Mouse (Mus musculus) cerebellum, adult 9-11 months (tissue): Measurements from ENCODE around the gene Top2a.

Experiments
- DNase-seq: peaks from one replicate; pipeline ENCODE4 v3.0.0; 2022

The Top2a gene

DNA sequence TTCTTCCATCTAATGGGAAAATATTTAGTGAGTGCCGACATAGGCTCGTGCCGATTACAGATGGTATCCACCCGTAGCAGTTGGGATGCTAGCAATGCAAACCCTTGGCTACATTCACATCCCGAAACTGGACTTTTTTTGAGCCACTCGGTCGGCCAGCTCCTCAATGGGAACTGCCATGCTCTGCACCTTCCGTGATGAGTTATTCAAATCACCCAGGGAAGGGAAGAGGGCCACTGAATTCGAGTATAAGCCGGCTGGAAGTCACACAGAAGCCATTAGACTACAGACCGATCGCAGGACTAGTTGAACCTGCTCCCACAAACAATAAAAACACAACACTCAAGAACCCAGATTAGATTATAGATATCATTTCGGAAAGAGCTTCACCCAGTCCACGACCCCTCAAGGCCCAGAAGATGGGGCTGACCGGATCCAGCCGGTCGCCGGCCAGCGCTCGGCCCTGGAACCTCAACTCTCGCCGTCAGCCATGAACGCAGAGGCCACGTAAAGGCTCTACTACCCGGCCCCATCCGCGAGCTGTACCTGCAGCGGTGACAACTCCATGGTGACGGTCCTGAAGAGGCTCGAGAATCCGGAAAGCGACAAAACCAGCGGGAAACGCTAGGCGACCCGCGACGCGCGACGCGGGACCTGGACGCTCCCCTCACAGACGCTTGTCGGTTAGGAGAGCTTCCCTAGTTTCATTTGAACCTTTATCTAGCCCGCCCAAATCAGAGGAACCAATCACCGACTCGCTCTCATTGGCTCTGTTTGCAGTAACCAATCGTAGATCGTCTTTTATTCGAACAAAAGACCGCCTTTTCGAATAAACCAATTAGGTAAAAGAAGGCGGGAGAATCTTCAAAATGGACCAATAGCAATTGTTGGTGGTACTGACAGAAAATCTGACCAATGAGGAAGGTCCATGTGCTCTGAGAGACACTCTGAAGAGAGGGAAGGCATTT is at the start of gene Top2a:
Gene Top2a (minus strand): TSS at position 690 of the 968 bp plus-strand sequence.
- DNase-seq = peak; percentile 93

- no peak for DNase-seq
Measured at GRCm38 (mm10) chr11:99073781-99074180, 49.8 kb upstream of the Top2a start.

DNA sequence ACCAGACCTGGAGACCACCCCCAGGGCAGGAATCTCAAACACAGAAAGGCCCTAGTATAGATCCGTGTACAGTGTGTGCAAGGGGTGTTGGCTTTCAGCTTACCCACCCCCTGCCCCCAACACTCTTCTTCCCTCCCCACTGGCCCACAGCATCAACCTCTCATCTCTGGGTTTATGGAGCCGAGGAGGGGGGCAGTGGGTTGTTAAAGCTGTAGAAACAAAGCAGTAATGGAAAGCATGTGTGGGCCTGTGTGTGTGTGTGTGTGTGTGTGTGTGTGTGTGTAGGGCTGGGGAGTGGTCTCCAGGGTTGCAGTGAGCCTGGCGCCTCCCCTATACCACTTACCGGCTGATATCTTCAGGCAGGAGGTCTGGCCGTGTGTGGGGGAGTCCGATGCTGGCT is 47.9 kb upstream of the Top2a start:
- no peak for DNase-seq

DNA sequence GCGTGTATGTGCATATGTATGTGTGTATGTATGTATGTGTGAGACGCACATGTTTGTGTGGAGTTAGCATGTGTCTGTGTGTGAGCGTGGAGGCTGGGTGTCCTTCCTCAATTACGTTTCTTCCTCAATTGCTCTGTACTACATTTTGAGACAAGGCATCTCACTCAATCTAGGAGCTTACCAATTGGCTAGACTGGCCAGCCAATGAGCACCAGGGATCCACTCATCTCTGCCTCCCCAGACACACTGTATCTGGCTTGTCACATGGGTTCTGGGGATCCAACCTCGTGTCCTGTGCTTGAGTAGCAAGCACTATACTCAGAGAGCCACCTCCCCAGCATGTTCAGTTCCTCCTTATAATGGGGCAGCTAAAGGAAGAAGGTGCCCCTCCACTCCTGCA is 44.5 kb upstream of the Top2a start:
- DNase-seq = no peak

DNA sequence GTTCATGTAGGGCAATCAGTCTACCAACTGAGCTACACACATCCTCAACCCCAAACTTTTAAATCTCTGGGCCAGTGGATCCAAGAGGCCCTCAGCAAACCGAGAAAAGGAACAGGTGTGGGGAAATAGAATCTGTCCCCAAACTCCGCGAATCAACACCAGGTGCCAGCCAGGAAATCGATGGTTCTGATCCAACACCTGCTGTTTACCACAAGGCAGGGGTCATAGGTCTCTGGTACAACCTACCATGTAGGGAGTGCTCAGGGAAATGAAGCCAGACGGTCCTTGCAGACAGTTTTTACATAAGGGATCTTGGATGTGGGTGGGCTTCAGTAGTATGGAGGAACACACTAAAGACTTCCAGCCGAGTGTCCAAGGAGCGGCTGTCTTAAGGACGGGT is 43.6 kb upstream of the Top2a start:
- DNase-seq = no peak

DNA sequence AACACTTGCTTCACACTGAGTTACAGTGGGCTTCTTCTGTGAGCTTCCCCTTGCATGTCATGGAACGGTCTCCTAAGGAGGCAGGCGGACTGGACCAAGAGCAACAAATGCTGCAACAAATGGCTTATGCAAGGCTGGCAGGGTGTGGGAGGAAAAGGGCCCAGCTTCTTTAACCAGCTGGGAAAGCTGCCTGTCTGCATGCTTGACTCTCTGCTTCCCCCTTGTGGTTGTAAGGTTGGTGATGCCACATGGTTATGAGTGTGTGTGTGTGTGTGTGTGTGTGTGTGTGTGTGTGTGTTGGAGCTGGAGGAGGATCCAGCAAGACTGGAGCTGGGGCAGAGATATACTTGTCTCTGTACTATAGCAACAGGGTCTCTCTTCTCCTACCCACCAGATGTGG is 42.0 kb upstream of the Top2a start:
- peak; percentile 67 for DNase-seq

- no peak for DNase-seq
Measured at GRCm38 (mm10) chr11:99065353-99065752, 41.4 kb upstream of the Top2a start.

GRCm38 (mm10) chr11:99063406-99064131 is 39.6 kb upstream of the Top2a start:
- DNase-seq = no peak

DNA sequence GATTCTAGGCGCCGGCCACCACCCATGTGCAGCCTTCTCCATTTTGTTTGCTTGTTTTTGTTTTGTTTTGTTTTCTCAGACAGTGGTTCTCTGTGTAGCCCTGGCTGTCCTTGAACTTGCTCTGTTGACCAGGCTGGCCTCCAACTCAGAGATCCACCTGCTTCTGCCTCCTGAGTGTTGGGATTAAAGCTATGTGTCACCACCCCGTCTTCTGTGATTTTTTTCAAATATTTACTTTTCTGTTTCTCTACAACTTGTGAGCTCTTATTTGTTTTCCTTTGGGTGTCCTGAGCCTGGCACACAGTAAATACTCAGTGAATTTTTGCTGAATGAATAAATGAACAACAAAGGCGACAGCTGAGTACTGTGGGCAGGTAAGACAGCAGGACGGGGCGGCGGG is 38.7 kb upstream of the Top2a start:
- no peak for DNase-seq

DNA sequence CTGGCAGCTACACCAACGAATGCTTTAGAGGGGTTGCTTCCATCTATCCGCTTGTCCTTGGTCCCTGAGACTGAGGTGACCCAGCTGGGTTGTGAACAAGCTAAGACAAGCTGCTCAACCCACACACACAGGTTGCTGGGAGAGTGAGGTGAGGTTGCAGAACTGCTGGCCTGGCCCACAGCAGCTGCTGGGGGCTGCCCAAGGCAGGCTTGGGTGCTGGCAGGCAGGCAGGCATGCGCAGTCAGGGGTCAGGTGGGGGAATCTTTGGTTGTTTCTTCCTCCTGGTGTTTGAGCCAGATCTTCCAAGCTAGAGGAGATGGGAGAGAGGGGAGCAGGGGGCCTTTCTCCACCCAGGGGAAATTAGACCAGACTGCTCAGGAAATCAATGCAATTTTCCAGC is 36.4 kb upstream of the Top2a start:
- DNase-seq = no peak

GRCm38 (mm10) chr11:99055571-99056452 is 31.8 kb upstream of the Top2a start:
- DNase-seq = no peak

GRCm38 (mm10) chr11:99055143-99055542 is 31.2 kb upstream of the Top2a start:
- no peak for DNase-seq

- DNase-seq = no peak
Measured at GRCm38 (mm10) chr11:99047643-99048042, 23.7 kb upstream of the Top2a start.

DNA sequence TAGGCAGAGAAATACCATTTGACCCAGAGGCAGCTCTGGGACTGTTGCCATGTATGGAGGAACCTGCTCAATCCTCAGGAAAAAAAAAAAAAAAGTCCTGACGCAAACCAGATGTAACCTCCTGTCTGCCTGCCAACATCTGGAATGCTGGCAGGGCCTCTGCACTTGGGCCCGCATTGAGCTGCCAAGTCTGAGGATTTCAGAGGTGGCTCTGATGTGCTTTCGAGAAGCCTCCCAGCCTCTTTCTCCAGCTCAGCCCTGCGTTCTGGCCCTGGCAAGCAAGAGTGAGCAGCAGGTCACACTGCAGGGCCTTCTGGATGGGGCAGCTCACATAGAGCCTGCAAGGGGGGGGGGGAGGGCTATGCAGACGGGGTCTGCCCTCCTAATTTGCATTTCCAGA is 23.1 kb upstream of the Top2a start:
- DNase-seq = no peak

GRCm38 (mm10) chr11:99045159-99045889 is 21.3 kb upstream of the Top2a start:
- no peak for DNase-seq

DNA sequence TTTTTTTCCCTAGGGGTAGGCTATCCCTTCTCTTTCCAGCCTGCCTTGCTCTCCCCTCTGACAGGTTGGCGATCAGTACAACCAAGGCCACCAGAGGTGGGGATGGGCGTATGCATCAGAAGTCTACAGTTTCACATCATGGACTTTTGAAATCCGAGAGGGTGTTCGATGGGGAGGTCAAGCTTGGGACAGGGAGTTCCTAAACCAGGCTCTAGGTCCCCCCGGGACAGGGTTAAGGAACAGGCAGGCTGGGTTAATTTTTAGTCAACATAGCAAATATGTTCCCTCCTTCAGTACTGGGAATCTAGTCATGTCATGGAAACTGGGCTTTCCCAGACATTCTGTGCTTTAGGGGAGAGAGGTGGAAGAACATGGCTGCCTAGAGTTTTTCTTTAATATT is 20.3 kb upstream of the Top2a start:
- no peak for DNase-seq

GRCm38 (mm10) chr11:99043632-99044031 is 19.6 kb upstream of the Top2a start:
- DNase-seq = no peak

DNA sequence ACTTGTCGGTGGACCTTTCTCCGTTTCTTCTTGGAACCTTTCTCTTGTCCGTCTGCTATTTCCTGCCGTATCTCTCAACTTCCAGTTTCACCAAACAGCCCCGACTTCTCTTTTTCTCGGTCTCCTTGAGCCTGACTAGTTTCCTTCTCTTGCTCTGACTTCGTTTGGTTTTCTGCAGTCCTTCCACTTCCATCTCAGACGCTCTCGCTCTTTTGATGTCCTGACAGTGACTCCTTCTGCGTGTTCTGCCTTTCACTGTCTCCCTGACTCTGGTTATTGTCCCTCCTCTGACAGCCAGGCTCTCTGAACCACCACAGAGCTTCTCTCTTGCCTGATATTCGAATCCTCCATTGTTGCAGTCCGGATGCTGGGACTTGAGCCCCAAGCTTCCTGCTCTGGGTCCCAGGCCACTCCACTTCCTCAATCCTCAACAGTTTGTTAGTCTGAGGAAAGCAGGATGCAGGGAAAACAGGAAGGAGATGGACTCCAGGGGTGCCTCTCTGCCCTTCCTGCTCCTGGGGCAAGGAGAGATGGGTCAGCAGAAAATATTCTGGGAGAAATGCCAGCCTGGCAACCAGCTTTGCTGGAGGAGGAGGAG is 18.9 kb upstream of the Top2a start:
- DNase-seq = no peak

- no peak for DNase-seq
Measured at GRCm38 (mm10) chr11:99041841-99042780, 18.1 kb upstream of the Top2a start.

DNA sequence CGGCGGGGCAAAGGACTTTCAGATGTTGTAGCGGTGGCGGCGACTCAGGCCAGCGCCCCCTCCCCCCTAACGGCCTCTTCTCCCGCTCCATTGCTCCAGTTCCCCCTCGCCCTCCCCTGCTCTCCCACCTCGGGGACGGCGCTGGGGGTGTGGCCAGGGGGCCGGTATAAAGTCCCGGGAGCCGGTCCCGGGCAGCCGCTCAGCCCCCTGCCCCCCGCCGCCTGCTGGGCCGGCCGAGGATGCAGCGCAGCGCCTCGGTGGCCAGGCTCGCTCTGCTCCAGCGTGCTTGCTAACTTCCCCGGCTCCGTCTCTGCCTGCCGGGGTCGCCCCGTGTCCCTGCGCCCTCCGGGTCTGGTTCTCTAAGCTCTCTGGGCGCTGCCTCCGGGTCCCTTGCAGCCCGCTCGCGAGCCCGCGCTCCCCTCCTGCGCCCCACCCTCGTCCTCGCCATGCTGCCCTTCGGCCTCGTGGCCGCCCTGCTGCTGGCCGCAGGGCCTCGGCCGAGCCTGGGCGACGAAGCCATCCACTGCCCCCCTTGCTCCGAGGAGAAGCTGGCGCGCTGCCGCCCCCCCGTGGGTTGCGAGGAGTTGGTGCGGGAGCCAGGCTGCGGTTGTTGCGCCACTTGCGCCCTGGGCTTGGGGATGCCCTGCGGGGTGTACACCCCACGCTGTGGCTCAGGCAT is 17.2 kb upstream of the Top2a start, which contains the start of gene Igfbp4:
Gene Igfbp4 (plus strand): TSS at position 194 of the 679 bp plus-strand sequence.
- no peak for DNase-seq
